Mouse (Mus musculus): ENCODE measurements at regions not wholly inside any gene's neighbourhood (a gene's known extent, or its start where the extent isn't known, plus 50 kb on each side); places are given as distances from the start of the nearest gene placed in this dataset.
"Not testable (repeated sequence)": the region's sequence is repeated elsewhere in the genome, so short reads cannot be mapped to it uniquely, and the experiment has no call there.

- H3K9ac ChIP-seq (ENCODE audit: low read length) = no peak overlapping the region
- no peaks in the 10 kb centered on the region for H3K4me1 ChIP-seq (ENCODE audit: control insufficient read depth, insufficient read depth, low read length)
- H3K36me3 ChIP-seq (ENCODE audit: control insufficient read depth, insufficient read depth, low read length) = no peaks in the 10 kb centered on the region
- H3K27me3 ChIP-seq (ENCODE audit: control insufficient read depth, insufficient read depth, low read length) = no peaks in the 10 kb centered on the region
- no peak overlapping the region for H3K27ac ChIP-seq (ENCODE audit: low read depth, low read length)
- H3K4me2 ChIP-seq (ENCODE audit: low read depth) = no peak overlapping the region
- no peak for ATAC-seq (ENCODE audit: insufficient read depth, low FRiP score, low TSS enrichment)
- DNase-seq (ENCODE audit: low spot score) = no peak
- H3K9me3 ChIP-seq (ENCODE audit: control insufficient read depth, low read length) = no peaks in the 10 kb centered on the region
- 88% methylated on average over 4 of the region's 4 CpGs for WGBS
- no peak overlapping the region for H3K4me3 ChIP-seq (ENCODE audit: low read depth, low read length)
Measured at GRCm38 (mm10) chr12:11037951-11038350, 112.9 kb downstream of the Kcns3 start.

GRCm38 (mm10) chr12:11020571-11021545 is 130.0 kb downstream of the Kcns3 start:
- Histone ChIP-seq H3K9me3 (ENCODE audit: control insufficient read depth, low read length) (no peaks in the 10 kb centered on the region), H3K4me3 (ENCODE audit: low read depth, low read length) (no peak overlapping the region), H3K4me1 (ENCODE audit: control insufficient read depth, insufficient read depth, low read length) (no peaks in the 10 kb centered on the region), H3K27me3 (ENCODE audit: control insufficient read depth, insufficient read depth, low read length) (no peaks in the 10 kb centered on the region), H3K9ac (ENCODE audit: low read length) (no peak overlapping the region), H3K4me2 (ENCODE audit: low read depth) (no peak overlapping the region), H3K36me3 (ENCODE audit: control insufficient read depth, insufficient read depth, low read length) (no peaks in the 10 kb centered on the region), H3K27ac (ENCODE audit: low read depth, low read length) (no peak overlapping the region)
- 94% methylated on average over 11 of the region's 11 CpGs for WGBS
- DNase-seq (ENCODE audit: low spot score) = no peak
- no peak for ATAC-seq (ENCODE audit: insufficient read depth, low FRiP score, low TSS enrichment)

GRCm38 (mm10) chr12:11011159-11011558 is 139.7 kb downstream of the Kcns3 start:
- Histone ChIP-seq H3K27me3 (ENCODE audit: control insufficient read depth, insufficient read depth, low read length) (no peaks in the 10 kb centered on the region), H3K27ac (ENCODE audit: low read depth, low read length) (no peak overlapping the region), H3K4me1 (ENCODE audit: control insufficient read depth, insufficient read depth, low read length) (no peaks in the 10 kb centered on the region), H3K4me2 (ENCODE audit: low read depth) (no peak overlapping the region), H3K9me3 (ENCODE audit: control insufficient read depth, low read length) (no peaks in the 10 kb centered on the region), H3K36me3 (ENCODE audit: control insufficient read depth, insufficient read depth, low read length) (no peaks in the 10 kb centered on the region), H3K4me3 (ENCODE audit: low read depth, low read length) (no peak overlapping the region), H3K9ac (ENCODE audit: low read length) (no peak overlapping the region)
- ATAC-seq (ENCODE audit: insufficient read depth, low FRiP score, low TSS enrichment) (no peak), DNase-seq (ENCODE audit: low spot score) (no peak)
- WGBS = 88% methylated on average over 1 of the region's 1 CpGs

GRCm38 (mm10) chr12:10984295-10984694 is 166.6 kb downstream of the Kcns3 start:
- DNase-seq (ENCODE audit: low spot score) (no peak), ATAC-seq (ENCODE audit: insufficient read depth, low FRiP score, low TSS enrichment) (no peak)
- H3K36me3 ChIP-seq (ENCODE audit: control insufficient read depth, insufficient read depth, low read length) = no peaks in the 10 kb centered on the region
- no peak overlapping the region for H3K9ac ChIP-seq (ENCODE audit: low read length)
- H3K27me3 ChIP-seq (ENCODE audit: control insufficient read depth, insufficient read depth, low read length) = no peaks in the 10 kb centered on the region
- no peak overlapping the region for H3K4me3 ChIP-seq (ENCODE audit: low read depth, low read length)
- no peaks in the 10 kb centered on the region for H3K9me3 ChIP-seq (ENCODE audit: control insufficient read depth, low read length)
- no peaks in the 10 kb centered on the region for H3K4me1 ChIP-seq (ENCODE audit: control insufficient read depth, insufficient read depth, low read length)
- H3K27ac ChIP-seq (ENCODE audit: low read depth, low read length) = no peak overlapping the region
- H3K4me2 ChIP-seq (ENCODE audit: low read depth) = no peak overlapping the region
- WGBS = 90% methylated on average over 3 of the region's 3 CpGs

GRCm38 (mm10) chr12:10949184-10949583 is 201.7 kb downstream of the Kcns3 start:
- DNase-seq (ENCODE audit: low spot score) (no peak), ATAC-seq (ENCODE audit: insufficient read depth, low FRiP score, low TSS enrichment) (no peak)
- no peaks in the 10 kb centered on the region for H3K4me1 ChIP-seq (ENCODE audit: control insufficient read depth, insufficient read depth, low read length)
- WGBS = 54% methylated on average over 5 of the region's 5 CpGs
- no peak overlapping the region for H3K4me3 ChIP-seq (ENCODE audit: low read depth, low read length)
- no peak overlapping the region for H3K4me2 ChIP-seq (ENCODE audit: low read depth)
- H3K9ac ChIP-seq (ENCODE audit: low read length) = no peak overlapping the region
- no peaks in the 10 kb centered on the region for H3K36me3 ChIP-seq (ENCODE audit: control insufficient read depth, insufficient read depth, low read length)
- no peaks in the 10 kb centered on the region for H3K27me3 ChIP-seq (ENCODE audit: control insufficient read depth, insufficient read depth, low read length)
- H3K9me3 ChIP-seq (ENCODE audit: control insufficient read depth, low read length) = no peaks in the 10 kb centered on the region
- H3K27ac ChIP-seq (ENCODE audit: low read depth, low read length) = no peak overlapping the region

GRCm38 (mm10) chr12:10941064-10941463 is 209.8 kb downstream of the Kcns3 start:
- H3K36me3 ChIP-seq (ENCODE audit: control insufficient read depth, insufficient read depth, low read length) = no peaks in the 10 kb centered on the region
- 73% methylated on average over 3 of the region's 3 CpGs for WGBS

GRCm38 (mm10) chr12:10900054-10900453 is 250.8 kb downstream of the Kcns3 start:
- H3K9me3 ChIP-seq (ENCODE audit: control insufficient read depth, low read length); H3K9ac ChIP-seq (ENCODE audit: low read length); H3K4me3 ChIP-seq (ENCODE audit: low read depth, low read length); H3K27ac ChIP-seq (ENCODE audit: low read depth, low read length); H3K27me3 ChIP-seq (ENCODE audit: control insufficient read depth, insufficient read depth, low read length); DNase-seq (ENCODE audit: low spot score); ATAC-seq (ENCODE audit: insufficient read depth, low FRiP score, low TSS enrichment); H3K4me1 ChIP-seq (ENCODE audit: control insufficient read depth, insufficient read depth, low read length); H3K4me2 ChIP-seq (ENCODE audit: low read depth); H3K36me3 ChIP-seq (ENCODE audit: control insufficient read depth, insufficient read depth, low read length): not testable (repeated sequence)
- 96% methylated on average over 7 of the region's 14 CpGs for WGBS

More at GRCm38 (mm10) chr12:10941064-10941463, 209.8 kb downstream of the Kcns3 start:
- H3K27ac ChIP-seq (ENCODE audit: low read depth, low read length) = no peak overlapping the region
- ATAC-seq (ENCODE audit: insufficient read depth, low FRiP score, low TSS enrichment) (no peak), DNase-seq (ENCODE audit: low spot score) (no peak)
- no peaks in the 10 kb centered on the region for H3K4me1 ChIP-seq (ENCODE audit: control insufficient read depth, insufficient read depth, low read length)
- no peak overlapping the region for H3K4me2 ChIP-seq (ENCODE audit: low read depth)
- H3K27me3 ChIP-seq (ENCODE audit: control insufficient read depth, insufficient read depth, low read length) = no peaks in the 10 kb centered on the region
- H3K4me3 ChIP-seq (ENCODE audit: low read depth, low read length) = no peak overlapping the region
- H3K9ac ChIP-seq (ENCODE audit: low read length) = no peak overlapping the region
- no peaks in the 10 kb centered on the region for H3K9me3 ChIP-seq (ENCODE audit: control insufficient read depth, low read length)

GRCm38 (mm10) chr12:10878791-10879190 is 272.1 kb downstream of the Kcns3 start:
- Histone ChIP-seq H3K27me3 (ENCODE audit: control insufficient read depth, insufficient read depth, low read length) (no peaks in the 10 kb centered on the region), H3K4me2 (ENCODE audit: low read depth) (no peak overlapping the region), H3K9ac (ENCODE audit: low read length) (no peak overlapping the region), H3K9me3 (ENCODE audit: control insufficient read depth, low read length) (no peaks in the 10 kb centered on the region), H3K4me3 (ENCODE audit: low read depth, low read length) (no peak overlapping the region), H3K36me3 (ENCODE audit: control insufficient read depth, insufficient read depth, low read length) (no peaks in the 10 kb centered on the region), H3K27ac (ENCODE audit: low read depth, low read length) (no peak overlapping the region), H3K4me1 (ENCODE audit: control insufficient read depth, insufficient read depth, low read length) (no peaks in the 10 kb centered on the region)
- no peak for ATAC-seq (ENCODE audit: insufficient read depth, low FRiP score, low TSS enrichment)
- DNase-seq (ENCODE audit: low spot score) = no peak

All from neural tube, embryonic 11.5 days (tissue).